In genomic region chr14:74845661-74846274, GRCm38 (mm10) we compare ENCODE assay signal across 11 mouse cellular contexts.
DNase-seq lines count a peak whose midpoint lies in the region; ATAC-seq and TF ChIP-seq lines count a peak whose summit lies in the region.
"Had no signal": no experiment of that assay in that cellular context is flagged by ENCODE, and none has a peak within 500 bp of the region (broad histone marks: within the 10 kb centered on the region; RNA-seq: fewer than 3 reads in every experiment).

No protein-coding gene starts in this region.

- ATAC-seq in heart, embryonic 14.5 days (ENCODE audit: insufficient number of reproducible peaks, insufficient read depth, low FRiP score, low read depth), result no peak
- peak; percentile 27; the same call in 1 of the 2 replicates for ATAC-seq in lung, embryonic 16.5 days (ENCODE audit: low read depth)
- no peak for ATAC-seq in hindbrain, postnatal 0 days

- no peak for TF ChIP-seq POLR2A in small intestine, adult 2 months (IDR thresholded peaks at IDR 0.05; ENCODE audit: low read depth, low read length)

- H3K9ac ChIP-seq in heart, embryonic 14.5 days (ENCODE audit: low read length), result no peak overlapping the region
- H3K9ac ChIP-seq in lung, embryonic 16.5 days (ENCODE audit: low read length), result no peak overlapping the region
- H3K9ac ChIP-seq in hindbrain, postnatal 0 days (replicated peaks; ENCODE audit: low read length), result 0 out of 2 replicates have a peak overlapping the region, but pooled peaks have one; percentile 5

- H3K27ac ChIP-seq in heart, embryonic 14.5 days (replicated peaks in 1 of 2; ENCODE audit: control insufficient read depth in 1 of 2, insufficient read depth in 1 of 2, low read depth in 2 of 2, low read length in 2 of 2), result peak overlapping the region; percentile 87 to 93
- peak overlapping the region; percentile 28 for H3K27ac ChIP-seq in lung, embryonic 16.5 days (ENCODE audit: low read length)
- H3K27ac ChIP-seq in hindbrain, postnatal 0 days, result no peak overlapping the region; the same call in 1 of the 2 replicates
- H3K27ac ChIP-seq in small intestine, adult 2 months (ENCODE audit: insufficient read depth, low read depth, low read length), result peak overlapping the region; percentile 19

- no peaks in the 10 kb centered on the region for H3K9me3 ChIP-seq in heart, embryonic 14.5 days (ENCODE audit: control insufficient read depth, low read length)
- H3K9me3 ChIP-seq in lung, embryonic 16.5 days (ENCODE audit: control insufficient read depth, low read length), result no peaks in the 10 kb centered on the region
- no peaks in the 10 kb centered on the region for H3K9me3 ChIP-seq in hindbrain, postnatal 0 days (ENCODE audit: low read length)

- intact Hi-C loops in heart, postnatal 36 days (cut with DNase I), result loop anchor here (5.0 kb wide), 1 partner anchor 37 kb away; no protein-coding TSS in a partner anchor

- 46% methylated on average over 2 of the region's 2 CpGs for WGBS in heart, embryonic 14.5 days
- 39% methylated on average over 2 of the region's 2 CpGs for WGBS in lung, embryonic 16.5 days
- 26% methylated on average over 2 of the region's 2 CpGs for WGBS in hindbrain, postnatal 0 days
- 28% methylated on average over 2 of the region's 2 CpGs for WGBS in small intestine, adult 2 months

- no peaks in the 10 kb centered on the region for H3K36me3 ChIP-seq in heart, embryonic 14.5 days (ENCODE audit: control insufficient read depth, insufficient read depth, low read length)
- H3K36me3 ChIP-seq in lung, embryonic 16.5 days (ENCODE audit: control insufficient read depth, insufficient read depth, low read length), result no peaks in the 10 kb centered on the region
- H3K36me3 ChIP-seq in hindbrain, postnatal 0 days (ENCODE audit: insufficient read depth, low read length), result no peaks in the 10 kb centered on the region
- no peaks in the 10 kb centered on the region for H3K36me3 ChIP-seq in small intestine, adult 2 months (ENCODE audit: control insufficient read depth, insufficient read depth, low read length)

- DNase-seq in heart, postnatal 36 days, result no peak
- no peak for DNase-seq in lung, postnatal 36 days
- no peak for DNase-seq in hindbrain, postnatal 0 days (ENCODE audit: low spot score)
- no peak for DNase-seq in frontal cortex, postnatal 25 days (ENCODE audit: low spot score in 2 of 2)
- DNase-seq in spleen, postnatal 4 days (ENCODE audit: low spot score in 2 of 2), result no peak
- DNase-seq: adrenal gland, adult 2 months; kidney, adult 9 months; lung, adult 18-20 months had no signal

- H3K4me2 ChIP-seq in heart, embryonic 14.5 days (ENCODE audit: low read length), result no peak overlapping the region; the same call in 1 of the 2 replicates
- no peak overlapping the region for H3K4me2 ChIP-seq in lung, embryonic 16.5 days (ENCODE audit: low read depth, low read length)
- no peak overlapping the region for H3K4me2 ChIP-seq in hindbrain, postnatal 0 days (ENCODE audit: low read depth, low read length)

- no peak overlapping the region for H3K4me3 ChIP-seq in heart, embryonic 14.5 days (ENCODE audit: control insufficient read depth in 1 of 2, insufficient read depth in 1 of 2, low read depth in 1 of 2, low read length in 2 of 2)
- H3K4me3 ChIP-seq in lung, embryonic 16.5 days (ENCODE audit: low read length), result no peak overlapping the region
- no peak overlapping the region for H3K4me3 ChIP-seq in hindbrain, postnatal 0 days (ENCODE audit: low read length)
- no peak overlapping the region for H3K4me3 ChIP-seq in small intestine, adult 2 months (ENCODE audit: low read depth, low read length)

- peaks cover 24 to 63% of the 10 kb centered on the region in 2 experiments for H3K4me1 ChIP-seq in heart, embryonic 14.5 days (ENCODE audit: control insufficient read depth in 2 of 2, insufficient read depth in 2 of 2, low read length in 2 of 2)
- peaks cover 48% of the 10 kb centered on the region for H3K4me1 ChIP-seq in lung, embryonic 16.5 days (replicated peaks; ENCODE audit: control insufficient read depth, insufficient read depth, low read length)
- peaks cover 4% of the 10 kb centered on the region; the same call in 1 of the 2 replicates for H3K4me1 ChIP-seq in hindbrain, postnatal 0 days (ENCODE audit: insufficient read depth, low read length)
- peaks cover 8% of the 10 kb centered on the region for H3K4me1 ChIP-seq in small intestine, adult 2 months (ENCODE audit: control insufficient read depth, insufficient read depth, insufficient read length, low read length)

- H3K27me3 ChIP-seq in heart, embryonic 14.5 days (ENCODE audit: control insufficient read depth, insufficient read depth, low read length), result no peaks in the 10 kb centered on the region
- no peaks in the 10 kb centered on the region for H3K27me3 ChIP-seq in lung, embryonic 16.5 days (ENCODE audit: control insufficient read depth, insufficient read depth, low read depth, low read length)
- no peaks in the 10 kb centered on the region for H3K27me3 ChIP-seq in hindbrain, postnatal 0 days (ENCODE audit: insufficient read depth, low read length)
- no peaks in the 10 kb centered on the region for H3K27me3 ChIP-seq in small intestine, adult 2 months (ENCODE audit: control insufficient read depth, insufficient read depth, low read length)

- TF ChIP-seq CTCF in hindbrain, postnatal 0 days (IDR thresholded peaks at IDR 0.05; ENCODE audit: low read depth), result no peak
- TF ChIP-seq CTCF in small intestine, adult 2 months (IDR thresholded peaks at IDR 0.05; ENCODE audit: extremely low read depth, insufficient read length, insufficient replicate concordance, low read depth, low read length), result no peak
